Comparison of ENCODE assay signal across 8 mouse cellular contexts in the genomic region with DNA sequence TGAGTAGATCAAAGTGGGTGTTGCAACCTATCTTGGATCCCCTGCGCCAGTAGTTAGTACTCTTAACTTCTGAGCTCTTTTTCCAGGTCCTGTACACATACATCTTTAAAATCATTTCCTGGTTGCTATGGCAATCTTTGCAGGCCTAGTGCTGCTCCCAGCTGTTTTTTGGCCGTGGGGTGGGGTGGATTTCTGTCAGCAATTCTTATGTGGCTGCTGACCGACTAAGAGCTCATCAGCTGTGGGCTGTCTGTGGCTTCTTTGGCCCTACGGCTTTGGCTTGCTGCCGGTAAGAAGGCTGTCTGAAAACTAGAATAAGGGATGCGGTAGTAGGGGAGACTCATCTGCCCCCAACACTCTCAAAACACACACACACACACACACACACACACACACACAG. TPM values are rescaled to one million over a fixed set of nuclear protein-coding genes. Genes with fewer than 3 reads are reported as not detected.
DNase-seq lines count a peak whose midpoint lies in the region; ATAC-seq and TF ChIP-seq lines count a peak whose summit lies in the region.

No protein-coding gene starts in this region.

- 13% methylated on average over 6 of the region's 6 CpGs for WGBS in lung, adult 2 months
- WGBS in liver, embryonic 13.5 days (ENCODE audit: insufficient replicate concordance): 21% methylated on average over 6 of the region's 6 CpGs

- H3K4me2 ChIP-seq in liver, embryonic 13.5 days: peak overlapping the region; percentile 71

- peak overlapping the region; percentile 76 for H3K9ac ChIP-seq in liver, embryonic 13.5 days

- no peak overlapping the region for H3K4me3 ChIP-seq in lung, adult 2 months (replicated peaks; ENCODE audit: extremely low read depth, low read depth, low read length)
- H3K4me3 ChIP-seq in brown adipose tissue, adult 24 weeks (ENCODE audit: insufficient read depth, low read depth, low read length): peak overlapping the region; percentile 36
- H3K4me3 ChIP-seq in liver, embryonic 13.5 days (replicated peaks): peak overlapping the region; percentile 75

- no peaks in the 10 kb centered on the region for H3K27me3 ChIP-seq in liver, embryonic 13.5 days
- H3K27me3 ChIP-seq in splenic B cell, adult 2 months (ENCODE audit: control insufficient read depth, insufficient read depth, low read length, poor library complexity, severe bottlenecking): no peaks in the 10 kb centered on the region

- intact Hi-C loops in heart, postnatal 10 days (cut with DNase I): no loop called here

- no peak for TF ChIP-seq CTCF in lung, adult 2 months (IDR thresholded peaks at IDR 0.05; ENCODE audit: insufficient read depth, low read length)

- H3K4me1 ChIP-seq in lung, adult 2 months (ENCODE audit: control insufficient read depth, insufficient read depth, low read length): no peaks in the 10 kb centered on the region
- peaks cover 7% of the 10 kb centered on the region for H3K4me1 ChIP-seq in brown adipose tissue, adult 24 weeks (ENCODE audit: control insufficient read depth, insufficient read depth, insufficient read length, low read length)
- peaks cover 45% of the 10 kb centered on the region for H3K4me1 ChIP-seq in liver, embryonic 13.5 days (replicated peaks)

- no peak for ATAC-seq in liver, embryonic 13.5 days (ENCODE audit: low read depth)

- TF ChIP-seq POLR2A in lung, adult 2 months (IDR thresholded peaks at IDR 0.05; ENCODE audit: borderline replicate concordance, extremely low read depth, low read depth, low read length): no peak

- DNase-seq in lung, adult 2 months: peak; percentile 14
- DNase-seq in lung, postnatal 25 days (ENCODE audit: low spot score): no peak
- peak; percentile 64 to 66 for DNase-seq in heart, postnatal 10 days
- no peak for DNase-seq in liver, embryonic 13.5 days
- peak; percentile 15 for DNase-seq in splenic B cell, adult 2 months (ENCODE audit: low read depth, low spot score)
- DNase-seq in gastrocnemius, adult 8-10 months (ENCODE audit: low spot score in 2 of 2): no peak
- DNase-seq in layer of hippocampus, adult 8-10 months (ENCODE audit: low spot score in 2 of 2): no peak

- no peak overlapping the region for H3K27ac ChIP-seq in brown adipose tissue, adult 24 weeks (replicated peaks; ENCODE audit: low read depth, low read length)
- peak overlapping the region; percentile 75 for H3K27ac ChIP-seq in liver, embryonic 13.5 days

- no peaks in the 10 kb centered on the region for H3K9me3 ChIP-seq in liver, embryonic 13.5 days (replicated peaks)

- H3K36me3 ChIP-seq in liver, embryonic 13.5 days: peaks cover 24% of the 10 kb centered on the region
- H3K36me3 ChIP-seq in splenic B cell, adult 2 months (ENCODE audit: control insufficient read depth, insufficient read depth, low read length, poor library complexity, severe bottlenecking): peaks cover 5% of the 10 kb centered on the region; the same call in 1 of the 2 replicates

RNA-seq across cellular contexts. Expression of a gene that starts 0.6 kb away (rescaled TPM):
- 39.5 and 42.6 TPM in 2 replicates for polyA plus RNA-seq in lung, adult 2 months (2012; rRNA removed)
- polyA plus RNA-seq in brown adipose tissue, adult 24 weeks (2012; ENCODE audit: insufficient read depth, insufficient read length, missing spikeins): 12.1 and 15.1 TPM in 2 replicates
- 10 to 100 TPM; 22.6 to 25.8 TPM for total RNA-seq in heart, postnatal 10 days (2021)
- 18.6 and 19.0 TPM in 2 replicates for polyA plus RNA-seq in liver, embryonic 13.5 days (2015; fragmentation: Nextera tagmentation; extraction: Ambion mirVana)
- 10 to 100 TPM; 14.5 to 20.8 (median 17.9) TPM for total RNA-seq in gastrocnemius, adult 8-10 months (2022)
- total RNA-seq in layer of hippocampus, adult 8-10 months (2022): 10 to 100 TPM; 41.0 to 51.1 (median 49.0) TPM

RNA-seq across cellular contexts. Expression of a gene that starts 9.4 kb away (rescaled TPM):
- 25.5 and 31.0 TPM in 2 replicates for polyA plus RNA-seq in lung, adult 2 months (2012; rRNA removed)
- polyA plus RNA-seq in brown adipose tissue, adult 24 weeks (2012; ENCODE audit: insufficient read depth, insufficient read length, missing spikeins): 2,020 and 2,029 TPM in 2 replicates
- total RNA-seq in heart, postnatal 10 days (2021): 1,000 to 10,000 TPM in 1 of 2 experiments, 100 to 1,000 TPM in 1; 990 to 1,025 TPM
- 246 and 248 TPM in 2 replicates for polyA plus RNA-seq in liver, embryonic 13.5 days (2015; fragmentation: Nextera tagmentation; extraction: Ambion mirVana)
- 100 to 1,000 TPM; 578 to 651 (median 630) TPM for total RNA-seq in gastrocnemius, adult 8-10 months (2022)
- total RNA-seq in layer of hippocampus, adult 8-10 months (2022): 100 to 1,000 TPM; 227 to 270 (median 244) TPM

RNA-seq across cellular contexts. Expression of a gene that starts 12.6 kb away (rescaled TPM):
- polyA plus RNA-seq in lung, adult 2 months (2012; rRNA removed): 3.0 and 4.4 TPM in 2 replicates
- polyA plus RNA-seq in brown adipose tissue, adult 24 weeks (2012; ENCODE audit: insufficient read depth, insufficient read length, missing spikeins): 0.71 TPM in 1 of 2 replicates, not detected in the other
- 1 to 10 TPM; 2.9 to 4.3 TPM for total RNA-seq in heart, postnatal 10 days (2021)
- polyA plus RNA-seq in liver, embryonic 13.5 days (2015; fragmentation: Nextera tagmentation; extraction: Ambion mirVana): 8.6 and 9.9 TPM in 2 replicates
- total RNA-seq in gastrocnemius, adult 8-10 months (2022): under 1 TPM; 0.11 to 0.81 (median 0.39) TPM
- 1 to 10 TPM in 3 of 4 experiments, under 1 TPM in 1; 0.89 to 1.9 (median 1.4) TPM for total RNA-seq in layer of hippocampus, adult 8-10 months (2022)

RNA-seq across cellular contexts. Expression of a gene that starts 33.9 kb away (rescaled TPM):
- 5.3 and 5.4 TPM in 2 replicates for polyA plus RNA-seq in lung, adult 2 months (2012; rRNA removed)
- 10.0 and 10.5 TPM in 2 replicates for polyA plus RNA-seq in brown adipose tissue, adult 24 weeks (2012; ENCODE audit: insufficient read depth, insufficient read length, missing spikeins)
- 10 to 100 TPM; 16.6 to 18.6 TPM for total RNA-seq in heart, postnatal 10 days (2021)
- polyA plus RNA-seq in liver, embryonic 13.5 days (2015; fragmentation: Nextera tagmentation; extraction: Ambion mirVana): 6.1 and 8.3 TPM in 2 replicates
- total RNA-seq in gastrocnemius, adult 8-10 months (2022): 10 to 100 TPM; 13.3 to 20.2 (median 17.1) TPM
- 100 to 1,000 TPM; 198 to 247 (median 235) TPM for total RNA-seq in layer of hippocampus, adult 8-10 months (2022)

Comparison
In these comparisons a context has a peak if more than half of its experiments do, and no peak if none do; other contexts are left out.
1. DNase-seq: peak in lung, adult 2 months (single experiment), heart, postnatal 10 days (2 of 2) and splenic B cell, adult 2 months (single experiment); none in lung, postnatal 25 days (single experiment), liver, embryonic 13.5 days (single experiment), gastrocnemius, adult 8-10 months (0 of 2) and layer of hippocampus, adult 8-10 months (0 of 2).